Mouse (Mus musculus): ENCODE results near the gene Ldlrad1.

- no peak for TF ChIP-seq CTCF (IDR thresholded peaks at IDR 0.05; ENCODE audit: borderline replicate concordance, insufficient read depth, low read length)
- TF ChIP-seq POLR2A (IDR thresholded peaks at IDR 0.05; ENCODE audit: low read depth, low read length) = no peak
These were observed 28.2 kb upstream of the Ldlrad1 start for GRCm38 (mm10) chr4:107180746-107181145.
